Mouse (Mus musculus): ENCODE results near the gene Mab21l2. TPM values are rescaled to one million over a fixed set of nuclear protein-coding genes. Genes with fewer than 3 reads are reported as not detected.

Gene Mab21l2
- total RNA-seq, 2 experiments from 2014 or later: 0.17 TPM; not detected in 1

DNA sequence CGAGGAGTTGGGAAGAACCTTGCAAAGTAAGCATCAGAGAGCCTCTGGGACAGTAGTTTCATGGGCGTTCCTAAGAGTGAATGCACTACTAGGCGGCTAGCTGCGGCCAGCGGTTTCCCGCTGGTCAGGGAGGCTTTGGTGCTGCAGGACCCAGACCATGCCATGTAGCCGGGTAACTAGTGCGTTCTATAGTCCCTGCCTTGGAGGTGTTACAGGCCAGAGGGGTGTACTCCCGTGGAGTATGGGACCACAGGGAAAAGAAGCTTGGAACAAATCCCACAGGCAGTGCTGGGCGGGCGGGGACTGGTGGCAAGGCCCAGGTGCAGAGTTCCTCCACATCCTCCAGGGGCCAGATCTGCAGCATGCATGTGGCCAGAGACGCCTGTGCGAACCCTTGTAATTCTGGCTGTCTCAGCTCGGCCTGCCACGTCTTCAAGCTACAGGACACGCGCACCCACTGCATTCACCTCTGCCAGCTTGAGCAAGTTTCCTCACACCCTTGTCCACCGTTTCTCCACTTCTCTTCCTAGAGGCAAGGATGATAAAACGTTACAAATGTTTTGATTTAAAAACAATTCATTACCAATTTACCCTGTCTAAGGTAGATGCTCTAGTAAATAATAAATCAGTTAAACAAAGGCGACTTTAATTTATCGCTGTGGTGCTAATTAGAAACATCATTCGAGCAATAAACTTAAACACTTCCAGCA is 2.0 kb upstream of the Mab21l2 start:
- DNase-seq: no peak
- intact Hi-C loops (cut with DNase I): no loop called here
- no peak for TF ChIP-seq CTCF (IDR thresholded peaks at IDR 0.05)
- Histone ChIP-seq H3K4me3 (no peak overlapping the region), H3K27ac (no peak overlapping the region)

DNA sequence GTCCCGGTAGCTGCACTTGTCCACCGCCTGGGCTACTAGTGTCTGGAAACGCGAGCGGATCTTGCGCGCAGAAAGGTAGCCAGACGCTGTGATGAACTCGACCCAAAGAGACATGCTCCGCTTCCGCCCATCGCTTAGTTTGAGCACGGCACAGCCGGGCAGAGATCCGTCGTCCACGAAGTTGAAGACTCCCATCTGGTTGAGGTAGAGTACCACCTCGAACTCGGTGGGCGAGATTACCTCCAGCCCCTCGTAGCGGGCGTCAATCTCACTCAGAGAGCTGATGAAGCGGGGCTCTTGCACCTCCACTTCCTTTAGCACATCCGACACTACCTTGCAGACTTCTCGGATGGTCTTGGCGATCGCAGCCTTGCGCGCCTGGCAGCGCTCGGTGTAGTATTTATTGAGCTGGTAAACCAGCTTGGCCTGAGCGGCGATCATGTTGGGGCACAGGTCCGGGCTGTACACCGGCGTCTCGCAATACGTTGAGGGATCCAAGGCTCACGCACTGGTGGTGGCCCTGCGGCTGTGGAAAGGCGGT is 1.1 kb downstream of the Mab21l2 start:
- TF ChIP-seq CTCF (IDR thresholded peaks at IDR 0.05): no peak
- H3K27ac ChIP-seq: 0 out of 2 replicates have a peak overlapping the region, but pooled peaks have one; percentile 21
- intact Hi-C loops (cut with DNase I): no loop called here
- DNase-seq: peak; percentile 20
- H3K4me3 ChIP-seq: peak overlapping the region; percentile 67

DNA sequence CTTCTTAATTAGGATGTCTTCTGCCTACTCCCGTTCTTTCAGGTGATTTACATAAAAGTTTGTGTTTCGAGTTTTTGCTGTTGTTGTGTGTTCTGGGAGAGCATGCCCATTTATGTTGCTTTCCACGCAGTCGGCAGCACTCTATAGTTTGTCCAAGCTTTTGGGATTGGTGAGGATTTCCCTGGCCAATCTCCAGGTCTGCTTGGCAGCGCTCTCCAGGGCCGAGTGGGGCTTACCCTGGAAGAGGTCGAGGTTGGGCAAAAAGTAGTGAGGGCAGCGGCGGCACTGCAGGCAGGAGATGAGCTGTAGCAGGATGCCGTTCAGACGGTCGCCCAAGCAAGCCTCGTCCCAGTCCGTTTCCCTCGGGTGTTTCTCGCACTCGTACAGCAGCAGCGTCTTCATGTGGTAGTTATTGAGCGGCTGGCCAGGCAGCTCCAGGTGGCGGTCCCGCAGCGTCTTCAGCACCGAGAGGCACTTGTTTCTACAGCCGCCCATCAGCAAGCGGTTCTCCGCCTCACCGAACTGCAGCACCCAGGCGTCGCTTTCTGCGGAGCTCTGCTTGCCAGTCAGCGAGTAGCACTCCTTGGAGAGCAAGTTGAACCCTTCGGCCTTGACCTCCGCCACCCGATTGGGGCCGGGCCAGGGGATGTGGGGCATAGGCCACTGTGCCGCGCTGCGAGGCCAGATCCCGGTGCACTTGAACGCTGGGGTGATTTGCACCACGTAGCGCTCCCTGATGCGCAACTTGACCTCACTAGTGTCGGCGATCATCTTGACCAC is 1.8 kb downstream of the Mab21l2 start:
- intact Hi-C loops (cut with DNase I): no loop called here
- peak; percentile 51 for DNase-seq
- no peak for TF ChIP-seq CTCF (IDR thresholded peaks at IDR 0.05)
- Histone ChIP-seq H3K27ac (0 out of 2 replicates have a peak overlapping the region, but pooled peaks have one; percentile 21), H3K4me3 (peak overlapping the region; percentile 67)

DNA sequence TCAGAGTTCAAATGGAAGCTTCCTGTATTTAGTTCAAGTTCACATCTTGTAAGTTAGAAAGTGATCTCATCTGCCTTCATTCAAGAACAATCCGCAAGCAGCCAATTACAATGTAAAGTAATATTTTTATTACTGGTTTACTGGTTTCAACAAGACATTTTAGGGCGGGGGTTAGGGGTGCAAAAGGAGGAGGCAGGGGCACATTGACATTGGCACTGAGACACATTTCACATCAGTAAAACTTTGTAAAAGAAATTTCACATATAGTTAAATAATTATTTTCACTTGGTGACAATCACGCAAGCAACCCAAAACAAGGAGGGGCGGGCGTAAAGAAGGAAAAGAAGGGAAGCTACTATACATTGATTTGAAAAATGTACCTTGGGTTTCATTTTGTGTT is 2.5 kb downstream of the Mab21l2 start:
- Histone ChIP-seq H3K4me3 (peak overlapping the region; percentile 67), H3K27ac (no peak overlapping the region)
- no peak for DNase-seq
- intact Hi-C loops (cut with DNase I): no loop called here
- TF ChIP-seq CTCF (IDR thresholded peaks at IDR 0.05): no peak

DNA sequence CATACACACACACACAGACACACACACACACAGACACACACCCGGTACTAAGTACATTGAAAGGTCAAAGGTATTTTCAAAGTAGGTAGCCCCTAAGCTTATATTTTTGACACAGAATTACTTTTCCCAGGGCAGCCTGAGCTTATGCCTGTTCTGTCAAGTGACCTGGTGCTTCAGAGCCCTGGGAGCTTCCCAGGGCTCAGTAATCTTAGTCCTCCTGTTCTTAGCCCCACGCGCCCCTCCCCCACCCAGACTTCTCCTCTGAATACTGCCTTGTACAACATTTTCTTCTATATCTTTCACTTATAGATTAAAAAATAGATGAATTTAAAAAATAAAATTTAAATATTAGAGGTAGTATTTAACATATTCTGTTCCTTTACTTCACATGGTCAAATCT is 3.6 kb downstream of the Mab21l2 start:
- intact Hi-C loops (cut with DNase I): no loop called here
- no peak overlapping the region for H3K27ac ChIP-seq
- H3K4me3 ChIP-seq: no peak overlapping the region
- no peak for TF ChIP-seq CTCF (IDR thresholded peaks at IDR 0.05)
- no peak for DNase-seq

DNA sequence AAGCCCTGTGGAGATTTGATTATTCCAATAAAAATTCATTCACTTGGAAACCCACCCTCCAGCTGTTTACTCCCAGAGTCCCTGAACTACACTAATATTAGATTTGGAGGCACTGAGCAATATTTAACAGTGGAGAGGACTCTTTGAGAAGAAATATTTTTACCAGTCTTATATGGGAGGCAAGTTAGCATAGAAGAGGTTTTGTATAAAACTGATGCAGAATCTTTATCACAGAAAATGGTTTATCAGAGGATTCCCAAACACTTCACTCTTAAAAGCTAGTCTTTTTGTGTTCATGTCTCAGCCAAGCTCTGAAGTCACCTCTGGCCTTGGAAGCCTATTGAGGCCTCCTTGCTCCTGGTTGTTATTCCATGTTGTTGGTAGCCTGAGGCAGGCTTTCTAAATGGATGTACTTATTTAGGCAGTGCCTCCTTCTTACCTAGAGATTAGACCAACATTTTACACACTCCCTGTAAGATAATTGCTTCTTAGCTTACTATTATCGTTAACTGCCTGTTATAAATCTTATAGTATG is 6.5 kb downstream of the Mab21l2 start:
- intact Hi-C loops (cut with DNase I): no loop called here
- no peak for DNase-seq
- no peak overlapping the region for H3K4me3 ChIP-seq
- no peak for TF ChIP-seq CTCF (IDR thresholded peaks at IDR 0.05)
- H3K27ac ChIP-seq: no peak overlapping the region

DNA sequence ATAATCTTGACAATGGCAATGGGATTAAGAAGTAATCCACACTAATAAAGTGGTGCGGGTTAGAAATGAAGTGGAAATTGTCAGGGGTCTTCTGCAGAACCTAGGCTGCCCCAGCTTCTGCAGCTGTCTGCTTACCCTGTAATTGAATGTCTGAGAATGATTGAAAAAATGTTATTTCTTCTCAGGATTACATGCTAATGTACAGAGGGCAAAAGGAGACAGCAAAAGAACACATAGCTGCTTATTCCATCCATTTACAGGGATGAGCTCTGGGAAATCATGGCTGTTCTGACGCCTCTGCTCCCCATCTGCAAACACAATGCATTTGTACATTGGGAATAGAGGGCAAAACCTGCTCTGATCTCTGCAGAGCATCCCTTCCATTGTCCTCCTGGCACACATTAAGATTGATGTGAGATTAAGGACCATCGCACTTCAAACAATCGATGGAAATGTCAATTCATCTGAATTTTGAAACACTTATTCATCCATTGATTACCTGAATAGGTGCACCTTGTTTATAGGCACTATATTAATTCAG is 7.3 kb downstream of the Mab21l2 start:
- intact Hi-C loops (cut with DNase I): no loop called here
- DNase-seq: no peak
- H3K4me3 ChIP-seq: no peak overlapping the region
- H3K27ac ChIP-seq: no peak overlapping the region
- no peak for TF ChIP-seq CTCF (IDR thresholded peaks at IDR 0.05)

DNA sequence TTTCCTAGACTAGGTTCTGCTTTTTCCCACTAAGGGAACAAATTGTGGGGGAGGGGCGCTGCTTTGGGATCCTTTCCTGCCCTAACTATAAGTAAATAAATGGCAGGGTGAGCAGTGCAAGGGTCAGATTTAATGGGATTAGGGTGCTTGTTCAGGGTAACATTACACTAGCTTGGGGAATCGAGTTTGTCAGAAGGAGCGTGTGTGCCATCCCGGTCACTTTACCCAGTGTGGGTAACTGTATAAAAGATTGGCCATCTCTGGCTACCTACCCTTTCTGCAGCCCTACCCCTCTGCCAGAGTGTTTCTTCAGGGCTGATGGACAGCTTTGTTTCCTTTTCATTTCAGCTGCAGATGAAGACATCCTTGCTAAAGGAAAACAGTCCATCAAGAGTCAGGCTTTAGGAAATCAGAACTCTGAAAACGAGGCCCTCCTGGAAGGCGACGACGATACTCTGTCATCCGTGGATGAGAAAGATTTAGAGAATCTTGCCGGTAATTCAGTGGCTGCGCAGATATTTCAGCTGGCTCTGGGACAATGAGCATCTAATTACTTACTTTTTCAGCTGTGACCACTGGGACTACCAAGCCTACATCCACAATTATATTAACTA is 8.8 kb downstream of the Mab21l2 start:
- intact Hi-C loops (cut with DNase I): no loop called here
- TF ChIP-seq CTCF (IDR thresholded peaks at IDR 0.05): no peak
- Histone ChIP-seq H3K27ac (no peak overlapping the region), H3K4me3 (no peak overlapping the region)
- DNase-seq: no peak

DNA sequence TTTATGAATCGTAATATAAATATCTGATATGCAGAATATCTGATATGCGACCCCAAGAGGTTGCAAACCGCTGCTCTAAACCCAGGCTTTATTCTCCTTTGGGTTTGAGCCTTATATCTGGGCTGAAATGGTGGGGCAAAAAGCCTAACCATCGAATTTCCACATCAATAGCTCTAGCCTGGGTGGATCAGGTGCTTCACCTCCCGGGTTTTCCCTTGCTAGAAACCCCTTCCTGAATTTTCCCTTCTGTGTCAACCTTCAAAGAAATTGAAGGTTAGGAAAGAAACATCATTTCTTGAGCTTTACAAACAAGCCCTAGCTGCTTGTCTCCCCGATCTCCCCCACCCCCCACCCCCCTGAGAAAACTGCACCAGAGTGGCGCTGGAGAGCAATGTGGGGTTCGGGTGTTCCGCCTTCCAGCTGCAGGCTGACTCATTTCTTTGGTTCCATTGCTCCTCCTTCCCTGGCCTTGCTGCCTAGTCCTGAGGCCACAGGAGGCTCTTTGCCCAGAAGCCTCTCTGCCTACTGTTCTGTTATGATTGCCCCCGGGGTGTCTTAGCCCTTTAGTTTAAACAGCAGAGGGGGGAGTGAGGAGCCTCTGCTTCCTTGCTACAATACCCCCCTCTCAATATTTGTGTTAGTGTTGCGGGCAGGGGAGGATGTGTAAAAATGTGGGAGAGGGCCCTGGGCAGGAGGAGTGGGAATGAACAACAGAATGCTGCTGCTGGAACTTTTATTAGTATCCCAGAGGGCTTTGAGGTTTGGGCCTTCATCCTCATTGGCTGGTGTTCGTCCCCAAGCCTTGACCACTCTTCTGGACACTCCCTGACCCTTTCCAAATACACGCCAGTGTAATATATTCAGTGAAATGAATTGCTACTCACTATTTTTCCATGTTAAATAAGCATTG is 9.5 kb downstream of the Mab21l2 start:
- no peak for TF ChIP-seq CTCF (IDR thresholded peaks at IDR 0.05)
- no peak overlapping the region for H3K27ac ChIP-seq
- peak; percentile 38 for DNase-seq
- intact Hi-C loops (cut with DNase I): no loop called here
- no peak overlapping the region for H3K4me3 ChIP-seq

DNA sequence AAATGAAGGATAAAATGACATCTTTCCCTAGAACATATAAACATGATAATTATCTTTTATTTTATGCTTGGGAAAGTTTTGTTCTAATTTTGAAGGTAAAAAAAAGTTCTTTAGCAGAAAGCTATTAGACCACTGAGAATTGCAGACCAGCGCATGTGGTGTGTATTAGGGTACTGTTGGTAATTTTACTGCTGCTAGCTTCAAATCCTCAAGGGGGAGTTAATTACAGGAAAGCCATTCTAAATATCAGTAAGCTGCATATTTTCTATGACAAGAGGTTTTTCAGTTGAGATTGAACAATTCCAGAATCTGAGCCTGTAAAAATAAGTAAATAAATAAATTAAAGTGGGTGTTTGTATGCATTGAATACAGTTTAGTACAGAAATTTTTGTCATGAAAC is 11.7 kb downstream of the Mab21l2 start:
- intact Hi-C loops (cut with DNase I): no loop called here
- H3K4me3 ChIP-seq: no peak overlapping the region
- H3K27ac ChIP-seq: no peak overlapping the region
- DNase-seq: no peak
- TF ChIP-seq CTCF (IDR thresholded peaks at IDR 0.05): no peak

DNA sequence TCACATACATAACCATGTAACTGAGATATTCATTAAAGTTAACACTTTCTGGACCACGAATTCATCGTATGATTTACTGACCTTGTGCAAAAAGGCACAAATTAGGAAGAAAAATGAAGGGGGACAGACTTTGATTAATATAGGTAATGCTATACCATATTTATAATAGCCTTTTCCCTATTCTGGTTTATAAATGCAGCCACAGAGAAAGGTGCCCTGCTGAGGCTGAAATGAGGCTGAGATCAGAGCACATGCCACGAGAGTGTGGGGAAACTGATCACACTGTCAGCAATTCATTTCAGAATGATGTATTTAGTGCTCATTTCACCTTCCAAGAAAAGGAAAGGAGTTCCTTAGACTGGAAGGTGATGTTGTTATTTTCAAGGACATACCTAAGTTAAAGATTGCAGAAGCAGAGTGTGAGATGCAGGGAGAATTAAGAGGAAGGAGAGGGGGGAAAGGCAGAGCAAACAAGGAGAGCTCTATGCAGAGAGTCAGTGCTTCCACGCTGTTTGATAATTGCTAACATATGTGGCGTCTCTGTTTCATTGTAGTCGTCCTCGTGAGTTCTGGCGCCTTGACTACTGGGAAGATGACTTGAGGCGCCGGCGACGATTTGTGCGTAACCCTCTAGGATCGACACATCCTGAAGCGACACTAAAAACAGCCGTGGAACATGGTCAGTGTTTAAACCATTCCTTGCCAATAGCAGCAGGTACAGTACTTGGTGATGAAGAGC is 16.7 kb downstream of the Mab21l2 start:
- intact Hi-C loops (cut with DNase I): no loop called here
- Histone ChIP-seq H3K4me3 (no peak overlapping the region), H3K27ac (no peak overlapping the region)
- no peak for TF ChIP-seq CTCF (IDR thresholded peaks at IDR 0.05)
- no peak for DNase-seq

Data from gastrocnemius, adult 2 months (tissue).